Mouse (Mus musculus) megakaryocyte, embryonic 14.5 days (primary cell): Measurements from ENCODE around the gene Ms4a4b. TPM values are rescaled to one million over a fixed set of nuclear protein-coding genes. Genes with fewer than 3 reads are reported as not detected.
"Not testable (repeated sequence)": the region's sequence is repeated elsewhere in the genome, so short reads cannot be mapped to it uniquely, and the experiment has no call there.

ENCODE experiments used
- H3K27me3 ChIP-seq: replicated peaks from 2 replicates; pipeline ENCODE3; 2012; ENCODE audit warnings: inconsistent platforms
- H3K36me3 ChIP-seq: replicated peaks from 2 replicates; pipeline ENCODE3; 2012; ENCODE audit warnings: low read length, inconsistent platforms, mixed read lengths
- H3K4me1 ChIP-seq: 2 replicates; pipeline ENCODE4 v1.6.1; 2012; ENCODE audit warnings: inconsistent platforms
- H3K4me3 ChIP-seq: replicated peaks from 2 replicates; pipeline ENCODE3; 2012; ENCODE audit warnings: moderate library complexity, mild to moderate bottlenecking, inconsistent platforms
- H3K9me3 ChIP-seq: 2 replicates; pipeline ENCODE4 v1.6.1; 2012; ENCODE audit warnings: inconsistent platforms
- FLI1 ChIP-seq: IDR thresholded peaks from 2 replicates; pipeline ENCODE4 v1.6.1; 2012; ENCODE audit warnings: low read length, inconsistent platforms, mixed read lengths
- GATA1 ChIP-seq: IDR thresholded peaks from 3 replicates; pipeline ENCODE4 v1.6.1; 2012; ENCODE audit warnings: mixed read lengths, low read length, inconsistent platforms, borderline replicate concordance
- polyA plus RNA-seq: library from polyadenylated mRNA; stranded (reverse); fragments of >175 nt; gene quantifications from 2 replicates; pipeline ENCODE4 v1.2.3, GENCODE M21; 2012; ENCODE audit warnings: low replicate concordance; ENCODE audit not compliant: insufficient read depth

Ms4a4b gene
- polyA plus RNA-seq, 1 experiment, result 0.38 TPM

GRCm38 (mm10) chr19:11435058-11435834 is 8.1 kb upstream of the Ms4a4b start:
- Histone ChIP-seq H3K27me3 (no peaks in the 10 kb centered on the region), H3K4me3 (no peak overlapping the region), H3K9me3 (no peaks in the 10 kb centered on the region), H3K36me3 (no peaks in the 10 kb centered on the region), H3K4me1 (no peaks in the 10 kb centered on the region)
- no peak for TF ChIP-seq GATA1
- no peak for TF ChIP-seq FLI1

DNA sequence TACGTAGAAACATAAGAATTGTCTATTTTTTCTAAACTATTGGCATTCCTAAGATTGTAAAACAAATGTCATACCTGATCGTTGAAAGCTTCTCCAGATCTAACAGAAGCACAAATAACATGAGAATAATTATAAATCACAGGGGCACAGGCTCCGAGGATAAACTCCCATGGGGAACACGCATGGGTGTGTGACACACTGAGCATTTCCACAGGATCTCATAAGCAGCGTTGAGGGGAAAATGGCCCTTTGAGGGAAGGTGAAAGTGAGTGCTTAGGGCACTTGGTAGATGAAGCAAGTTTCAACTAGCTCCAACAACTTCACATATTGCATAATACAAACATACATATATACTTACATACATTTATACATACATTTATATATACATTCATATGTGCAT is 611 bp downstream of the Ms4a4b start:
- no peaks in the 10 kb centered on the region for H3K27me3 ChIP-seq
- no peak overlapping the region for H3K4me3 ChIP-seq

DNA sequence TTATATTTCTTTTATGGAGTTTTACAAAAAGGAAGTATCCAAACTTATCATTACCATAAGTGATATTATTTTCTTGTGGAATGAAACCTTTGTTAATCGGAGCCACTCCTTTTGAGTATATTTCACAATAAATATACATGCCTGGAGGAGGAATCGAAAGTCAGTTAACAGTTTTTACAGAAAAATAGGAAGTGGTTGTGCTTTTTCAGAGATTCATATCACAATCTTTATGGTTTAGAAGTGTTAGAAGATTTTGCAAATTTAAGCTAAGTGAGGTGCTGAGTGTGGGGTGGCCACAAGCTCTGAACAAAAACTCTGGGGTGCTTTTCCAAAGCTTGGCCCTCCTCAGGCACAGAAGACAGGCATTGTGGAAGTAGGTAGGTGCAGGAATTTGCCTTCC is 3.9 kb downstream of the Ms4a4b start:
- H3K4me3 ChIP-seq, result no peak overlapping the region
- H3K4me1 ChIP-seq, result no peaks in the 10 kb centered on the region
- no peaks in the 10 kb centered on the region for H3K9me3 ChIP-seq
- TF ChIP-seq FLI1, result no peak
- TF ChIP-seq GATA1, result no peak
- no peaks in the 10 kb centered on the region for H3K27me3 ChIP-seq
- no peaks in the 10 kb centered on the region for H3K36me3 ChIP-seq

More for the DNA sequence above, 611 bp downstream of the Ms4a4b start:
- no peaks in the 10 kb centered on the region for H3K4me1 ChIP-seq
- H3K36me3 ChIP-seq, result no peaks in the 10 kb centered on the region
- no peaks in the 10 kb centered on the region for H3K9me3 ChIP-seq
- TF ChIP-seq GATA1 (no peak), FLI1 (no peak)

- H3K4me3 ChIP-seq, H3K27me3 ChIP-seq, H3K4me1 ChIP-seq, H3K9me3 ChIP-seq, H3K36me3 ChIP-seq: not testable (repeated sequence)
Observed at GRCm38 (mm10) chr19:11459041-11459440, 15.7 kb downstream of the Ms4a4b start.

DNA sequence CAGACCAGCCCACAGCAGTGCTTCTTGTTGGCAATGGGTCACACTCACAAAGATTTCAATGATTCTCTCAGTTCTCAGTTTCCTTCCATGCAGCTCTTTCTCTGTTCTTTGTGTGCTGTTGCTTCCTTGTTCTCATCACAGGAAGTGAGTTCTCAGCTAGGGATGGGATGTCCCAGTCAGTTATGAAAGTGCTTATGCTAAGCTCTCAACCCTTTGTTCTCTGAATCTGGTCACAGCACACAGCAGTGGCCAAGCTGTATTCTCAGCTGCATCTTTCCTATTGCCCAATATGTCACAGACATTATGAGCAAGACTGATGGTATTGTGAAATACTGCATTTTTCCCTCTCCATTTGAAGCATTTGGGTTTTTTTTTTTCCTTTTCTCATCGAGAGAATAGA is 21.4 kb downstream of the Ms4a4b start:
- not testable (repeated sequence) for H3K4me1 ChIP-seq, H3K4me3 ChIP-seq, H3K9me3 ChIP-seq, H3K36me3 ChIP-seq, H3K27me3 ChIP-seq

DNA sequence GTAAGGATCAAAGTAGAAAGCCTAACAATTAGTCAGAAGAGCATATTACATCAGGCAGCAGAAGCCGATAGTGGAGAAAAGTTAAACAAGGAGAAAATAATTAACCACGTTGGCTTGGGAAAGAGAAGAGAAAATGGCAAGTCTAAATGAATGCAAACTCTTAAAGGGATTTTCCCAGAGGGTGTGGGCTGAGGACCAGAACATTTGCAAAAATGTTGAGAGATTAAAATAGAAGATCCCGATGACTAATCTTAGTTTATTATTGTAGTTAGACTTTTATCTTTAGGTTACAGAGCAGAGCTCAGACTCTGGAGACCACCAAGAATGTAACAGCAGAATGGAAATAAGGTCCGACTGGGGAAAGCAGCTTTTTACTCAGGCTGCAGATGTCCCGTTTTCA is 23.1 kb downstream of the Ms4a4b start:
- no peak for TF ChIP-seq GATA1
- no peak for TF ChIP-seq FLI1
- Histone ChIP-seq H3K36me3 (no peaks in the 10 kb centered on the region), H3K9me3 (no peaks in the 10 kb centered on the region), H3K27me3 (no peaks in the 10 kb centered on the region), H3K4me1 (no peaks in the 10 kb centered on the region), H3K4me3 (no peak overlapping the region)

DNA sequence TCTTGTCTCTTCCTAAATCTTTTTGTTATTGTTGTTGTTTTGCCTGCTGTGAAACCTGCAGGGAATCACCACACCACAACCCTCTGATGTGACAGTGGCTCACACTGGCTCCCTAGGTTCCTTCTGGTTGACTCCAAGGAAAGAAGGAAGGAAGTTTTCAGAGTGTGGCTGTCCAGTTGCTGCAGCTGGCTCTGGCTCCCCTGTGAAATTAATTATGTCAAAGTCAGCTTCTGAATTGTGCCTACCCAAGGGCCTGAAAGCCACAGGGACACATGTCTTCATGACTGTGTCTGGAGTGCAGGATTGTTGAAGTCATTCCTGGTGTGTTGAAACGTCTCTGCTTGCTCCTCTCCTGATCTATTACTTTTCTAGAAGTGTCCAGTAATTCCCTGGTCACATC is 25.0 kb downstream of the Ms4a4b start:
- not testable (repeated sequence) for H3K9me3 ChIP-seq, H3K27me3 ChIP-seq, H3K4me3 ChIP-seq, H3K36me3 ChIP-seq, H3K4me1 ChIP-seq

DNA sequence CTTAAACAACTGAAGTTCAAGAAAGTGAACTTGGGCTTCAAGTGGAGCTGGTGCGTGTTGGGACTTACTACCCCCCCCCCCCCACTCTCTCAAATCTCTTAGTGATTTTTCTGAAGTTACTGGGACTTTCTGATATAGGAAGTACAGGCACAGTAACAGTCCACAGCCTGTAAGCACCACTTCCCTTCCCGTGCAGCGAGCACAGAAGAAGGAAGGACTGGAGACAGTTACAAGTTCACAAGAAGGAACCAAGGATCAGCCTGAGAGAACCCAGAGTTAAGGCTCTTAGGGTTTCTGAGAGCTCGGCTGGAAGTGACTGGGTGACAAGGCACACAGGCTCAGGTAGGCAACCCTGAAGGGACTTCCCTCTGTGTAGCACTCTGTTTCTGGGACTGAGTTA is 25.9 kb downstream of the Ms4a4b start, which contains the start of gene Ms4a6c:
Ms4a6c (plus strand) TSS at position 152 of the 400 bp plus-strand sequence.
- H3K4me1 ChIP-seq, H3K9me3 ChIP-seq, H3K27me3 ChIP-seq, H3K36me3 ChIP-seq: not testable (repeated sequence)
- peak within 1 kb of the TSS; percentile 50 for H3K4me3 ChIP-seq

- Histone ChIP-seq H3K4me3 (no peak overlapping the region), H3K4me1 (no peaks in the 10 kb centered on the region), H3K9me3 (no peaks in the 10 kb centered on the region), H3K27me3 (no peaks in the 10 kb centered on the region), H3K36me3 (no peaks in the 10 kb centered on the region)
- TF ChIP-seq GATA1 (no peak), FLI1 (no peak)
Observed at GRCm38 (mm10) chr19:11479714-11480113, 36.4 kb downstream of the Ms4a4b start.

- Histone ChIP-seq H3K4me1 (no peaks in the 10 kb centered on the region), H3K36me3 (no peaks in the 10 kb centered on the region), H3K27me3 (no peaks in the 10 kb centered on the region), H3K4me3 (no peak overlapping the region), H3K9me3 (no peaks in the 10 kb centered on the region)
- TF ChIP-seq GATA1, result no peak
- no peak for TF ChIP-seq FLI1
Observed at GRCm38 (mm10) chr19:11482684-11483083, 39.3 kb downstream of the Ms4a4b start.

- Histone ChIP-seq H3K36me3 (no peaks in the 10 kb centered on the region), H3K4me1 (no peaks in the 10 kb centered on the region), H3K27me3 (no peaks in the 10 kb centered on the region), H3K9me3 (no peaks in the 10 kb centered on the region), H3K4me3 (no peak overlapping the region)
- TF ChIP-seq GATA1, result no peak
- no peak for TF ChIP-seq FLI1
Observed at GRCm38 (mm10) chr19:11483941-11484340, 40.6 kb downstream of the Ms4a4b start.
